Mouse (Mus musculus) midbrain, embryonic 12.5 days (tissue): ENCODE data around the gene Lmo7. TPM values are rescaled to one million over a fixed set of nuclear protein-coding genes. Genes with fewer than 3 reads are reported as not detected.

ENCODE experiments used
- ATAC-seq: fragments of 200-750 bp; cut with Nextera tagmentation; 2 replicates; pipeline ENCODE4 v1.8.0; 2017; ENCODE audit warnings: low read depth, moderate TSS enrichment, moderate library complexity; ENCODE audit not compliant: low FRiP score
- H3K27ac ChIP-seq: fragments of 300-500 bp; sonication (generic); replicated peaks from 2 replicates; pipeline ENCODE4 v1.5.1; 2016; ENCODE audit warnings: mild to moderate bottlenecking
- H3K27me3 ChIP-seq: fragments of 300-500 bp; sonication (generic); 2 replicates; pipeline ENCODE4 v1.6.1; 2016; ENCODE audit warnings: mild to moderate bottlenecking
- H3K36me3 ChIP-seq: fragments of 300-500 bp; sonication (generic); 2 replicates; pipeline ENCODE4 v1.6.1; 2016
- H3K4me1 ChIP-seq: fragments of 300-500 bp; sonication (generic); 2 replicates; pipeline ENCODE4 v1.6.1; 2016
- H3K4me2 ChIP-seq: fragments of 300-500 bp; sonication (generic); replicated peaks from 2 replicates; pipeline ENCODE4 v1.6.1; 2016; ENCODE audit warnings: mild to moderate bottlenecking, moderate library complexity
- H3K4me3 ChIP-seq: fragments of 300-500 bp; sonication (generic); 2 replicates; pipeline ENCODE4 v1.5.1; 2016; ENCODE audit warnings: mild to moderate bottlenecking
- H3K9ac ChIP-seq: fragments of 300-500 bp; sonication (generic); replicated peaks from 2 replicates; pipeline ENCODE4 v1.6.1; 2016; ENCODE audit warnings: mild to moderate bottlenecking, moderate library complexity
- H3K9me3 ChIP-seq: fragments of 300-500 bp; sonication (generic); 2 replicates; pipeline ENCODE4 v1.6.1; 2016; ENCODE audit warnings: mild to moderate bottlenecking
- WGBS: fragments of 180-500 bp; shearing (Covaris S2); methylation state at CpG from one replicate; pipeline ENCODE4 v1.1.7; 2016; 5-methylcytosine and 5-hydroxymethylcytosine counted together
- polyA plus RNA-seq: library from polyadenylated mRNA; unstranded; fragments of >200 nt; fragmentation: Nextera tagmentation; extraction: Ambion mirVana; gene quantifications from 2 replicates; pipeline ENCODE4 v1.2.1, GENCODE M21; 2016

Lmo7 gene
- polyA plus RNA-seq, 1 experiment from 2014 or later = 4.3 TPM

DNA sequence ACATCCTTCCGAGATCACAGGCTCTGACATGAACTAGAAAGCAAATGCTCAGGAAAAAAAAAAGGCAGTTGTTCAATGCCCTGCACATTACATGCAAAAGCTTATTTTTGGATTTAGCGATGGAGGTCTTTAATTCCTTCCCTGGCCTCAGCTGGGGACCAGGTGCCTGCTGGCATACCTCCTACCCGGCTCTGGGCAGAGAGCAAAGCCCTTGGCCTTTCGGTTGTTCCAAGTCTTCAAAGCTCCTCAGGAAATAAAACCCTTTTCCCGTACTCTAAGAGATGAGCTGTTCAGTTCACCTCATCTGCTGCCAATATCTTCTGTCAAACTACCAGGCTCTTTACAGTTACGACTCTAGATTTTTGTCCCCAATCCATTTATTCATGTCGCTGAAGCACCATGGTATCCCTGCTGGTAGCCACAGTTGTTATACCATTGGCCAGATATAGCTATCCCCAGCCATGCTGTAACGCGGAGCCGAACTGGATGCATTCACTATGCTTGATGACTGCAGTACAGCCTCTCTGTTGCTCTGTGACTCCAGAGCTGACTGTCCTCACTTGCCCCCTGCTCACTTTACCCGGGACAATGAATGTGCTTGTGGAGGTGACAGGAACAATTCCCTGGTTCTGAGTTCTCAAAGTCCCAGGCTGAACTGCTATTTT is 246.4 kb downstream of the Lmo7 start:
- no peak for ATAC-seq
- Histone ChIP-seq H3K9me3 (no peaks in the 10 kb centered on the region), H3K4me2 (no peak overlapping the region), H3K36me3 (no peaks in the 10 kb centered on the region), H3K9ac (no peak overlapping the region), H3K27me3 (no peaks in the 10 kb centered on the region), H3K4me3 (no peak overlapping the region), H3K27ac (no peak overlapping the region), H3K4me1 (no peaks in the 10 kb centered on the region)
- 82% methylated on average over 11 of the region's 11 CpGs for WGBS

Other genes with a start within 250 kb of the Lmo7 start
- gene Tbc1d4, start 120.8 kb upstream of the Lmo7 start, polyA plus RNA-seq = 7.2 and 8.5 TPM in 2 replicates
- gene Commd6, start 89.3 kb upstream of the Lmo7 start, polyA plus RNA-seq = 99.5 and 115 TPM in 2 replicates
- gene Uchl3, start 76.0 kb upstream of the Lmo7 start, polyA plus RNA-seq = 154 and 167 TPM in 2 replicates
- 0.63 and 1.3 TPM in 2 replicates for gene Gm9922, start 143 bp upstream of the Lmo7 start, polyA plus RNA-seq